Mouse (Mus musculus) activated CD4-positive, CD25-positive, alpha-beta regulatory T cell (primary cell): ENCODE data around the gene Kel. TPM values are rescaled to one million over a fixed set of nuclear protein-coding genes. Genes with fewer than 3 reads are reported as not detected.

Source experiments
- polyA plus RNA-seq, 2 experiments: library from polyadenylated mRNA; unstranded; fragments of 100-300 nt; shearing (Covaris generic); gene quantifications; one replicate each; pipeline ENCODE4 v1.2.1; 2017

Gene Kel
- polyA plus RNA-seq, result under 1 TPM; 0.25 to 0.52 TPM

DNA sequence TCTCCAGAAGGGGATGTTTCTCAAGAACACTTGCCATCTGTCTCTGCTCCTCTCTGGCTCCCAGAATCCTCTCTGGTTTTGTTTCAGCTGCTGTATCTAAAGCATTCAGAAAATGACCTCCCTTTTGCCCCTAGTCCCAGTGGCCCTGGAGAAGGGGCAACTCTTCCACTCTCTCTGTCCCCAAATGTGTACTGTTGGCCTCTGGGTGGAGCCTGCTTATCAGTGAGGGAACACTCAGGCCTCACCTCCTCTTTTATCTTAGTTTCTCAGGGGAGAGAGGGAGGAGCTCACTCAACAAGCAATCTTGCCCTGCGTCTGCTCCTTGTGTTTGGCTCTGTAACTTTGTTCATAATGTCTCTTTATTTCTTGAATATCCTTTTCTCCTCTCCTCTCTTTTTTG, at the start of gene Kel:
Gene Kel (minus strand): TSS at position 217 of the 400 bp plus-strand sequence.

GRCm38 (mm10) chr6:41684131-41684530, 20.0 kb downstream of the Kel start, which contains the start of gene Llcfc1:
Gene Llcfc1 (plus strand): TSS chr6:41684431.

GRCm38 (mm10) chr6:41680669-41681068, 23.5 kb downstream of the Kel start, which contains the start of gene Trpv5:
Gene Trpv5 (minus strand): TSS chr6:41680769.

Other genes with a start within 250 kb of the Kel start
- not detected for gene Prss1, start 245.4 kb downstream of the Kel start, polyA plus RNA-seq
- 1 to 10 TPM in 1 of 2 experiments, under 1 TPM in 1; 0.50 to 1.6 TPM for gene Prss2, start 182.6 kb downstream of the Kel start, polyA plus RNA-seq
- 10 to 100 TPM; 25.5 to 32.7 TPM for gene Ephb6, start 98.9 kb downstream of the Kel start, polyA plus RNA-seq
- gene Trpv6, start 67.9 kb downstream of the Kel start, polyA plus RNA-seq, result under 1 TPM; 0.21 to 0.35 TPM
- under 1 TPM in 1 of 2 experiments, not detected in 1; 0.12 TPM for gene Trpv5, start 23.6 kb downstream of the Kel start, polyA plus RNA-seq
- gene Llcfc1, start 19.9 kb downstream of the Kel start, polyA plus RNA-seq, result not detected
- not detected for gene Olfr459, start 70.8 kb upstream of the Kel start, polyA plus RNA-seq
- gene Pip, start 143.2 kb upstream of the Kel start, polyA plus RNA-seq, result not detected
- not detected for gene Sval2, start 148.7 kb upstream of the Kel start, polyA plus RNA-seq
- not detected for gene Sval1, start 247.3 kb upstream of the Kel start, polyA plus RNA-seq